Mouse (Mus musculus) spleen, adult 2 months (tissue): Measurements from ENCODE around the gene Ldb2.

ENCODE experiments used
- CTCF ChIP-seq: fragments of 200-500 bp; IDR thresholded peaks from 2 replicates; pipeline ENCODE4 v1.5.1; 2011; ENCODE audit warnings: mild to moderate bottlenecking, inconsistent platforms; ENCODE audit not compliant: insufficient read depth, insufficient read length, insufficient replicate concordance; ENCODE audit errors: extremely low read depth
- POLR2A ChIP-seq: fragments of 200-500 bp; IDR thresholded peaks from 2 replicates; pipeline ENCODE4 v1.6.1; 2011; ENCODE audit warnings: low read depth, low read length, inconsistent platforms

GRCm38 (mm10) chr5:44586571-44586970, 212.9 kb downstream of the Ldb2 start:
- no peak for TF ChIP-seq CTCF
- no peak for TF ChIP-seq POLR2A
